Mouse (Mus musculus): ENCODE data around the gene Tas1r3.
A peak's percentile ranks its signal among the peaks of the same experiment; 100 is the strongest.

GRCm38 (mm10) chr4:155821025-155821424, 42.1 kb downstream of the Tas1r3 start:
- no peak for TF ChIP-seq EP300 (IDR thresholded peaks at IDR 0.05; ENCODE audit: insufficient read depth, low read depth, low read length)
- peak; percentile 1 for TF ChIP-seq CTCF (IDR thresholded peaks at IDR 0.05; ENCODE audit: low read depth, low read length)
